Mouse (Mus musculus) lung, embryonic 15.5 days (tissue): ENCODE measurements around the gene Cript. TPM values are rescaled to one million over a fixed set of nuclear protein-coding genes. Genes with fewer than 3 reads are reported as not detected.

ENCODE experiments used
- ATAC-seq: fragments of 200-750 bp; cut with Nextera tagmentation; 2 replicates; pipeline ENCODE4 v1.8.0; 2017; ENCODE audit warnings: moderate number of reproducible peaks, borderline replicate concordance; ENCODE audit not compliant: low FRiP score, low TSS enrichment; ENCODE audit errors: extremely low read depth
- H3K27ac ChIP-seq: fragments of 300-500 bp; sonication (generic); 2 replicates; pipeline ENCODE4 v1.5.1; 2015; ENCODE audit warnings: moderate library complexity, mild to moderate bottlenecking, inconsistent platforms
- H3K27me3 ChIP-seq: fragments of 300-500 bp; sonication (generic); 2 replicates; pipeline ENCODE4 v1.6.1; 2015; ENCODE audit warnings: inconsistent platforms
- H3K36me3 ChIP-seq: fragments of 300-500 bp; sonication (generic); 2 replicates; pipeline ENCODE4 v1.6.1; 2015; ENCODE audit warnings: inconsistent platforms
- H3K4me1 ChIP-seq: fragments of 300-500 bp; sonication (generic); 2 replicates; pipeline ENCODE4 v1.6.1; 2015; ENCODE audit warnings: inconsistent platforms
- H3K4me2 ChIP-seq: fragments of 300-500 bp; sonication (generic); 2 replicates; pipeline ENCODE4 v1.6.1; 2015; ENCODE audit warnings: inconsistent platforms, mild to moderate bottlenecking, moderate library complexity
- H3K4me3 ChIP-seq: fragments of 300-500 bp; sonication (generic); 2 replicates; pipeline ENCODE4 v1.5.1; 2015; ENCODE audit warnings: mild to moderate bottlenecking, inconsistent platforms
- H3K9ac ChIP-seq: fragments of 300-500 bp; sonication (generic); 2 replicates; pipeline ENCODE4 v1.6.1; 2015; ENCODE audit warnings: inconsistent platforms
- H3K9me3 ChIP-seq: fragments of 300-500 bp; sonication (generic); 2 replicates; pipeline ENCODE4 v1.6.1; 2016; ENCODE audit warnings: inconsistent platforms
- WGBS: fragments of 180-500 bp; shearing (Covaris S2); methylation state at CpG from one replicate; pipeline ENCODE4 v1.1.7; 2015; 5-methylcytosine and 5-hydroxymethylcytosine counted together
- polyA plus RNA-seq: library from polyadenylated mRNA; unstranded; fragments of >200 nt; fragmentation: Nextera tagmentation; extraction: Ambion mirVana; gene quantifications from 2 replicates; pipeline ENCODE4 v1.2.1, GENCODE M21; 2015

Cript gene
- polyA plus RNA-seq = 129 and 145 TPM in 2 replicates

DNA sequence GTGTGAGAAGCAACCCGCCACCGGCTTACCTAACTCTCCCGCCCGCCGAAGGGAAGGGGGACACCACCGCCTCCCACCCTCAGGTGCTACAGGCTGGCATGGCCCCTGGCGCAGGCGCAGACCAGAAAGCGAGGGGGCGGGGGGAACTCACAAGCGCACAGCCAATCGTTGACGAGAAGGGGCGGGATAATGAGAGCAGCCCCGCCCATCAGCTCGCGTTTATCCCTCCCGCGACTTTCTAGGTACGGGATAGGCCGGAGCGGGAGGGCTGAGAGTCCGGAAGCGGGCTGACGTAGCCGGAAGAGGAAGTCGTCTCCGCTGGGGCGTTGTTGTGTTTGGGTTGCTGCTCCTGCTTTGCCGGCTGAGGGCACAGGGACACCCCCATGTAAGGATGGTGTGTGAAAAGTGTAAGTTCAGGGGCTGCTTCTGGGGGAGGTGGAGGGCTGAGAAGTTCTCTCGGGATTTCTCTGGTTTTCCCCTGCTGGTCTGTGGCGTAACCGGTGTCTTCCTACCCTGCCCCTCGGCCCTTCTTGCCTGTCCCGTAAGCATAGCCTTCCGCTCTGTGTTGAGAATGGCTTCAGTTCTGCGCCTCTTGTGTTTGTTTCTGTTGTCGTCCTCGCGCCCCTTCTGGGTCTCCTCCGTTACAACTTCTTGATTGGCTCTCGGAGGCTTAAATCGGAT is at the start of gene Cript, which contains the start of gene Pigf:
Gene Cript (plus strand): TSS at position 282 of the 681 bp plus-strand sequence.
Gene Pigf (minus strand): TSS at position 138 of the 681 bp plus-strand sequence.
- WGBS = under 1% methylated on average over 43 of the region's 43 CpGs
- H3K4me2 ChIP-seq = peak within 1 kb of the TSS; percentile 96
- ATAC-seq = peak; percentile 100
- no peaks in the 10 kb centered on the region for H3K27me3 ChIP-seq
- no peaks in the 10 kb centered on the region for H3K9me3 ChIP-seq
- peak within 1 kb of the TSS; percentile 33 for H3K27ac ChIP-seq
- peak within 1 kb of the TSS; percentile 66 for H3K9ac ChIP-seq
- peaks cover 9% of the 10 kb centered on the region; the same call in 1 of the 2 replicates for H3K4me1 ChIP-seq
- peaks cover 10% of the 10 kb centered on the region for H3K36me3 ChIP-seq
- peak within 1 kb of the TSS; percentile 75 for H3K4me3 ChIP-seq

DNA sequence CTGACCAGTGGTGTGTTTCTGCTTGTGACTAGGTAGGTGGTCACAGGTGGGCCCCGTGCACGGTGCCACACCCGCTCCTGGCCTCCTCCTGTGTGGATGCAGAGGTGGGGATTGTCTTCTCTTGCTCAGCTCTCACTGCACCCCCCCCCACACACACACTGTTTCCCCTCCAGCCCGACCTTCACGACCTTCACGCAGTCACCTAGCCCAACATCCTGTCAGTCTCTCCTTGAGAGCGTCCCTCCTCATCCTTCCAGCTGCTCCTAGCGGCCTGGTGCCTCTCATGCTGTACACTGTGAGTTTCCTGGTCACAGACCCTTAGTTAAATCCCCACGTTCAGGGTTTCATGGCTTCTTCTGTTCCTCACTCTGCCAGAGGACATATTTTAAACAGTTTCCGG is 49.0 kb upstream of the Cript start:
- Histone ChIP-seq H3K27me3 (no peaks in the 10 kb centered on the region), H3K4me1 (no peaks in the 10 kb centered on the region), H3K4me3 (no peak overlapping the region), H3K9me3 (no peaks in the 10 kb centered on the region), H3K36me3 (peaks cover 28% of the 10 kb centered on the region), H3K9ac (no peak overlapping the region), H3K4me2 (no peak overlapping the region), H3K27ac (no peak overlapping the region)
- ATAC-seq = no peak
- 69% methylated on average over 10 of the region's 10 CpGs for WGBS

DNA sequence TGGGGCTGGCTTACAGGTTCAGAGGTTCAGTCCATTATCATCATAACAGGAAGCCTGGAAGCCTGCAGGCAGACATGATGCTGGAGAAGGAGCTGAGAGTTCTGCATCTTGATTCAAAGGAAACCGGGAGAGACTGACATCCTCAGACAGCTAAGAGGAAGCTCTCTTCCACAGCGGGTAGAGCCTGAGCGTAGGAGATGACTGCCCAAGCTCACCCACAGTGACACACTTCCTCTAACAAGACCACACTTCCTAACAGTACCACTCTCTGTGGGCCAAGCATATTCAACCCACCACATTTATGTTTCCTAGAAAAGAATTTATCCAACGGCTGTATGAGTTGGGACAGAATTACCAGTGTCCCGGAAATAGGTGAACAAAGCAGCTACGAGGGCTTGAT is 46.9 kb upstream of the Cript start:
- no peak overlapping the region for H3K4me2 ChIP-seq
- peaks cover 32% of the 10 kb centered on the region for H3K36me3 ChIP-seq
- no peak for ATAC-seq
- H3K27ac ChIP-seq = no peak overlapping the region
- H3K4me3 ChIP-seq = no peak overlapping the region
- no peaks in the 10 kb centered on the region for H3K9me3 ChIP-seq
- WGBS = 83% methylated on average over 6 of the region's 6 CpGs
- H3K27me3 ChIP-seq = no peaks in the 10 kb centered on the region
- no peaks in the 10 kb centered on the region for H3K4me1 ChIP-seq
- H3K9ac ChIP-seq = no peak overlapping the region

DNA sequence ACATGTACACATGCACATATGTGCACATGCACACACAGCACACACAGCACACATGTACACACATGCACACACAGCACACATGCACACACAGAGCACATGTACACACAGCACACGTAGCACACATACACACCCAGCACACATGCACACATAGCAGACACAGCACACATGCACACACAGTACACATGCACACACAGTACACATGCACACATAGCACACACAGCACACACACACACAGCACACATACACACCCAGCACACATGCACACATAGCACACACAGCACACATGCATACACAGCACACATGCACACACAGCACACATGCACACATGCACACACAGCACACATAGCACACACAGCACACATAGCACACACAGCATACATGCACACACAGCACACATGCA is 44.1 kb upstream of the Cript start:
- Histone ChIP-seq H3K9ac (no peak overlapping the region), H3K4me2 (no peak overlapping the region), H3K4me1 (no peaks in the 10 kb centered on the region), H3K27me3 (no peaks in the 10 kb centered on the region), H3K9me3 (no peaks in the 10 kb centered on the region), H3K4me3 (no peak overlapping the region), H3K27ac (no peak overlapping the region), H3K36me3 (peaks cover 16% of the 10 kb centered on the region)
- 94% methylated on average over 1 of the region's 1 CpGs for WGBS
- no peak for ATAC-seq

DNA sequence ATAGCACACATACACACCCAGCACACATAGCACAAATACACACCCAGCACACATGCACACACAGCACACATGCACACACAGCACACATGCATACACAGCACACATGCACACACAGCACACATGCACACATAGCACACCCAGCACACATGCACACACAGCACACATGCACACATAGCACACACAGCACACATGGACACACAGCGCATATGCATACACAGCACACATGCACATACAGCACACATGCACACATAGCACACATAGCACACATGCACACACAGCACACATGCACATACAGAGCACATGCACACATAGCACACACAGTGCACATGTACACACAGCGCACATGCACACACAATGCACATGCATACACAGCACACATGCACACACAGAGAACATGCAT is 43.6 kb upstream of the Cript start:
- no peak for ATAC-seq
- peaks cover 2% of the 10 kb centered on the region; the same call in 1 of the 2 replicates for H3K4me1 ChIP-seq
- no peaks in the 10 kb centered on the region for H3K27me3 ChIP-seq
- H3K9ac ChIP-seq = no peak overlapping the region
- no peak overlapping the region for H3K27ac ChIP-seq
- H3K4me3 ChIP-seq = no peak overlapping the region
- no peaks in the 10 kb centered on the region for H3K9me3 ChIP-seq
- WGBS = 96% methylated on average over 2 of the region's 2 CpGs
- H3K36me3 ChIP-seq = peaks cover 16% of the 10 kb centered on the region
- H3K4me2 ChIP-seq = no peak overlapping the region

DNA sequence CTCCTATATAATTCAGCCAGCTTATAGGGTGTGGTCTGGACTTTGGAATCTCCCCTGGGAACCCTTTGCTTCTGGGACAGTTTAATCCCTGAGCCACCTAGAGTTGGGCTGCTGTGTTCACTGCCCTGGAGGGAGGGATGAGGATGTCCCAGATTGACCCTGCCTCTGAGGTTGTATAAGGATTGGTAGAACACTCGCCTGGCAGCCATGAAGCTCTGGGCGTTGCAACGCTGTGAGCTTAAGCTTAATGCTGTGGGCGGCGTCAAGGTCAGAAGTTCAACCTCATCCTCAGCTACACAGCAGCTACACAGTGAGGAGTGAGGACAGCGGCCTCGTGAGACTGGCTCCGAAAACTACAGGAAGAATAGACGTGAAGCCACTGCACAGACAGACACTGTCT is 42.9 kb upstream of the Cript start:
- Histone ChIP-seq H3K9me3 (no peaks in the 10 kb centered on the region), H3K36me3 (peaks cover 16% of the 10 kb centered on the region), H3K4me3 (no peak overlapping the region), H3K27me3 (no peaks in the 10 kb centered on the region), H3K4me2 (no peak overlapping the region), H3K27ac (no peak overlapping the region), H3K4me1 (peaks cover 5% of the 10 kb centered on the region; the same call in 1 of the 2 replicates), H3K9ac (no peak overlapping the region)
- ATAC-seq = no peak
- WGBS = 66% methylated on average over 9 of the region's 9 CpGs

DNA sequence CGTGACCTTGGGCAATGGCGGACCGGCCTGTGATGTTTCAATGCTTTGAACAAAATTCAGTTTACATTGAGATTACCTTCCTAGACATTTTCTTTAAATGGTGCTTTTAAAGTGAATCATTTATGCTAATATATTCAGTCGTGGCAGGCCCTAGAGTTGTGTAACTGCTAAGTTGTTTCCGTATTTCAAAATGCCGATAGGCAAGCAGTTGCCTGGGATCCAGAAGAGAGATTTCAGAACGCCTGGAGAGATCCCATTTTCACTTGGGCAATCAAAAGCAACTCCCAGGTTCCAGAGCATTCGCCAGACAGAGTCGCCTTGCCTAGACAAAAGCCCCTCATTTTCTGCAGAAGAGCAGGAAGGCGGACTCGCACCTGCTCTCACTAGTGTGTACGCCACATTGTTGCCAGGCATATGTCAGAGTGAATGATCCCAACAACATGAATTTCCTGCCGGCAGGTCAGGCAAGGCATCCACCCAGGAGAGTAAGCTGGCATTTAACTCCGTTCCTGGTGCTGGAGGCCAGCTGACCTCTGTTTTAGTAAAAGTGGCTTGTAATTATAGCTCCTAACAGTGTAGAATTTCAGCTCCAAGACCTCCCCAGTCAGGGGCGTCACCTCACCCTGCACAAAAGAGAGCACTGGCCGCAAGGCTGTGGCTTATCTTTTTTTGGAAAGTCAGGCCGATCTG is 38.8 kb upstream of the Cript start:
- H3K4me1 ChIP-seq = peaks cover 5% of the 10 kb centered on the region; the same call in 1 of the 2 replicates
- no peak overlapping the region for H3K4me2 ChIP-seq
- H3K27ac ChIP-seq = no peak overlapping the region
- no peak overlapping the region for H3K9ac ChIP-seq
- no peak overlapping the region for H3K4me3 ChIP-seq
- no peaks in the 10 kb centered on the region for H3K27me3 ChIP-seq
- ATAC-seq = no peak
- no peaks in the 10 kb centered on the region for H3K9me3 ChIP-seq
- 61% methylated on average over 17 of the region's 17 CpGs for WGBS
- H3K36me3 ChIP-seq = peaks cover 3% of the 10 kb centered on the region; the same call in 1 of the 2 replicates

DNA sequence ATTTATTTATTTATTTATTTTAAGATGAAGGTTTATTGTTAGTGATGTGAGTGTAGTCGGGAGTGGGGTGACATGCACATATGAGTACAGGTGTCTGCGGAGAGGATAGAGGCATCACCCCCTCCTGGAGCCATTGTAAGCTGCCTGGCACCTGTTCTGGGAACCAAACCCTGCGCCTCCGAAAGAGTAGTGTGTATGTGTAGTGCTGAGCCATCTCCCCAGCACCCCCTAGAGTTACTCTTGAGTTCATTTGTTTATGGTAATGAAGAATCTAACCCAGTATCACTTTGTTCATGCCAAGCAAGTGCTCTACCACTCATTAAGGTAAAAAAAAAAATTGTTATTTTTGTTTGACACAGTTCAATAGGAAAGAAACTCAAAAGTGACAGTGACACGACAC is 37.2 kb upstream of the Cript start:
- no peaks in the 10 kb centered on the region for H3K27me3 ChIP-seq
- peaks cover 5% of the 10 kb centered on the region; the same call in 1 of the 2 replicates for H3K4me1 ChIP-seq
- H3K27ac ChIP-seq = no peak overlapping the region
- H3K9ac ChIP-seq = no peak overlapping the region
- no peaks in the 10 kb centered on the region for H3K9me3 ChIP-seq
- no peak overlapping the region for H3K4me2 ChIP-seq
- 0 out of 2 replicates have a peak, but pooled peaks cover 3% of the 10 kb centered on the region for H3K36me3 ChIP-seq
- 89% methylated on average over 5 of the region's 5 CpGs for WGBS
- no peak for ATAC-seq
- no peak overlapping the region for H3K4me3 ChIP-seq

DNA sequence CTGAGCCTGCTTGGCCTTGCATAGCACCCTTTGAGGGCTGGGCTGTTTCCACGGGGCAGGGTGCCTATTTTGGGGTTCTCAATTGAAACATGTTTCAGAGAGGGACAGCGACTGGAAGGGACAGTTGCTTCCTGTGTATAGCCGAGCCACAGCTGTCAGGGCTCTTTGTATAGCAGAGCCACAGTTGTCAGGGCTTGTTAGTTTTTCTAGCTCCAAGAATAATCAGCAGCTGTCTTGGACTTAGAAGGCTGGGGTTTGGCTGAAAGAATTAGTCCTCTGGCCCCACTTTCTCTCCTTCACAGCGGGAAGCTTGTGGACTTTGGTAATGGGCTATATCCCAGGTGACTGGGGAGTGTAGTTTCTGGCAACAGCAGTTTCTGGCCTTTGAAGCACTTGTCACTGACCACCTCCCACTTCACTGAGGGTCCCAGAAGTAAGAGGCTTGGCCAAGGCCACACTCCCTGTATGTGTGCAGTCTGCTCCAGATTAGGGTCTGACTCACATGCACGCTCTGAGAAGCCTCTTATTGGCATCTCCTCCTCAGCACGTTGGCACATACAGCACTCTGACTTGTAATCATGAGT is 36.7 kb upstream of the Cript start:
- no peak for ATAC-seq
- H3K27me3 ChIP-seq = no peaks in the 10 kb centered on the region
- H3K4me1 ChIP-seq = peaks cover 5% of the 10 kb centered on the region; the same call in 1 of the 2 replicates
- H3K27ac ChIP-seq = no peak overlapping the region
- H3K4me2 ChIP-seq = no peak overlapping the region
- 61% methylated on average over 6 of the region's 6 CpGs for WGBS
- H3K4me3 ChIP-seq = no peak overlapping the region
- 0 out of 2 replicates have a peak, but pooled peaks cover 3% of the 10 kb centered on the region for H3K36me3 ChIP-seq
- no peak overlapping the region for H3K9ac ChIP-seq
- H3K9me3 ChIP-seq = no peaks in the 10 kb centered on the region

DNA sequence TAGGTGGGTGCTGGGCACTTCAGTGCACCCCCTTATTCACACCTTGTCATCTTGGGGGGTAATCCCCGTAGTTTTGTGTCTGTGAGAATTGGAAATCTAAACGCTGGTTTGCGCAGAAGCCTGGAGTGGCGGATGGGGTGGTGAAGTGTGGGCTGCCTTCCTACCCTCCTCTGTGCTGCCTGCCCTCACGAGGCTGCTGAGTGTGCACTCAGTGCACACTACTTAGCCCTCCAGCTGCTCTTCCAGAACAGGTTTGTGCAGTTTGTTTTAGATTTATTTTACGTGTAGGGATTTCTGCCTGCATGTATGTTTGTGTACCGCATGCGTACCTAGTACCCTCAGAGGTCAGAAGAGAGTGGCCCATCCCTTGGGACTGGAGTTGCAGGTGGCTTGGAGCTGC is 34.0 kb upstream of the Cript start:
- 77% methylated on average over 8 of the region's 8 CpGs for WGBS
- ATAC-seq = no peak
- H3K36me3 ChIP-seq = 0 out of 2 replicates have a peak, but pooled peaks cover 3% of the 10 kb centered on the region
- H3K9ac ChIP-seq = no peak overlapping the region
- no peak overlapping the region for H3K4me2 ChIP-seq
- no peak overlapping the region for H3K4me3 ChIP-seq
- no peaks in the 10 kb centered on the region for H3K9me3 ChIP-seq
- H3K27ac ChIP-seq = no peak overlapping the region
- no peaks in the 10 kb centered on the region for H3K27me3 ChIP-seq
- peaks cover 5% of the 10 kb centered on the region; the same call in 1 of the 2 replicates for H3K4me1 ChIP-seq

DNA sequence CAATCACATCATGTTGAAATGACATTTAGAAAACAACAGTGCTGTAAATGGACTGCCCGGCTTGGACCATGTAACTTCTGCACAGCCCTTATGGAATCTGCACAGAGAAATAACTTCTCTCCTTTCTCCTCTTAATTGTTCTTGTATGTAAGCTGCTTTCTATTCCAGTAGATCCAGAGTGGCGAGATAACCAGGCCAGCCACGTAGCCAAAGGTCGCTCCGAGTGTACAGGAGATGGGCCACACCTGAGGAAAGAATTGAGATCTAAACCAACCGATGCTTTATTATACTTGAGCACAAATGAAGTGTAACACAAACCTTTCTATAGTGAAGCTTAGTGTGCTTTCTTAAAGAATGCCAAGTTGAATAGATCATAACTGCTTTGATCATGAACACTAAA is 28.0 kb upstream of the Cript start:
- no peak overlapping the region for H3K27ac ChIP-seq
- H3K9ac ChIP-seq = no peak overlapping the region
- no peak for ATAC-seq
- H3K36me3 ChIP-seq = 0 out of 2 replicates have a peak, but pooled peaks cover 15% of the 10 kb centered on the region
- no peak overlapping the region for H3K4me3 ChIP-seq
- H3K9me3 ChIP-seq = no peaks in the 10 kb centered on the region
- H3K4me1 ChIP-seq = no peaks in the 10 kb centered on the region
- no peaks in the 10 kb centered on the region for H3K27me3 ChIP-seq
- H3K4me2 ChIP-seq = no peak overlapping the region
- 86% methylated on average over 6 of the region's 6 CpGs for WGBS

DNA sequence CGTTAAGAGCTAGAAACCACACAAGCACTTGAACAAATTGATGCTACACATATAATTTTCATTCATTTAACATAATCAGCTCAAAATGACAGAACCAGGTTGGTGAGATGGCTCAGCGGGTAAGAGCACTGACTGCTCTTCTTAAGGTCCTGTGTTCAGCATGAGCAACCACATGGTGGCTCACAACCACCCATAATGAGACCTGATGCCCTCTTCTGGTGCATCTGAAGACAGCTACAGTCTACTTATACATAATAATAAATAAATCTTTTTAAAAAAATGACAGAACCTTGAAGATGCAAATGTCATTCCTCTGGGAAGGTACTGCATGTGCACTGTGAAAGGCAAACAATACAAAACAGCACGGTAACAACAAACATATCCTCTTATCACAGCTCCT is 16.4 kb upstream of the Cript start:
- Histone ChIP-seq H3K9me3 (no peaks in the 10 kb centered on the region), H3K4me2 (no peak overlapping the region), H3K9ac (no peak overlapping the region), H3K27me3 (no peaks in the 10 kb centered on the region), H3K36me3 (peaks cover 2% of the 10 kb centered on the region; the same call in 1 of the 2 replicates), H3K27ac (no peak overlapping the region), H3K4me1 (no peaks in the 10 kb centered on the region), H3K4me3 (no peak overlapping the region)
- no peak for ATAC-seq
- 86% methylated on average over 3 of the region's 3 CpGs for WGBS
